Mouse (Mus musculus) left cerebral cortex, postnatal 14 days (tissue): Measurements from ENCODE around the gene Gpat2. TPM values are rescaled to one million over a fixed set of nuclear protein-coding genes. Genes with fewer than 3 reads are reported as not detected.
A peak's percentile ranks its signal among the peaks of the same experiment; 100 is the strongest.

Experiments
- DNase-seq, 2 experiments: peaks; one replicate each; pipeline ENCODE4 v3.0.0; 2021 to 2022; ENCODE audit warnings: low spot score in 2 of 2, mixed read lengths in 1 of 2
- intact Hi-C: fragments of 180-260 bp; cut with DNase I; formaldehyde crosslinking; loops from one replicate; pipeline ENCODE4 v1.15.1; 2025
- total RNA-seq, 2 experiments: library from RNA; stranded (reverse); gene quantifications; 2 replicates each; pipeline ENCODE4 v1.2.3; 2021

The Gpat2 gene
- total RNA-seq, 2 experiments from 2014 or later: 0.22 to 0.25 TPM

DNA sequence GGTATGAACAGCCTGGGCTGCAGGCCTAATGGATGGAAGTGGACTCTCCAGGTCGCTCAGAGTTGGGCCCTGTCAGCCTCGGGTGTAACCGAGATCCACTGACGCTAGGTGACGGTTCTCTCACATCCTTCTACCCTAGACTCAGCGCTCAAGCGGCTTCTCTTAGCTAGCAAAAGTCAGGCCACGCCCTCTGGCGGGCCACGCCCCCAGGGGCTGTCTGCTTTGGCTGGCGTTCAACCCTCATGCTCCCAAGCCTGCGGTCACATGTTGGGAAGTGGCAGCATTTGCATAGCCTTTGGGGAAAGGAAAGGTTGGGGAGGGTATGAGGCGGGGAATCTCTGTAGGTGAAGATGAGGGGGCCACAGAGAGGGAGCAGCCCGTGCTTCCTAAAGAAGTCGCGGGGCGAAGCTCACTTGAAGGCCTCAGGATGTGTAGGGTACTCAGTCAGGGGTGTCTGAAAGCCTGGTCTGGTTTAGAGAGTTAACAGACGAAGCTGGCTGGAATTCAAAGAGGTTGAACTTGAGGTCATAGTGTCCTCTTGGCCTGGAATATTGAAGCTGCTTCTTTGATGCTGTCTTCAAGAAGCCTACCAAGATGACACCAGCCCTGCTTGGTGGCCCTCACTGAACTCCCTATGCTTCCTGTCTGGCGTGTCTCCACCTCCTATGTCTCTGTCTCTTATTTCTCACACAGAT, 59.6 kb downstream of the Gpat2 start:
- DNase-seq: peak in 1 of 2 experiments; percentile 51
- intact Hi-C loops: no loop called here

Other genes with a start within 250 kb of the Gpat2 start
- under 1 TPM; 0.33 to 0.36 TPM for gene 1810024B03Rik, start 216.9 kb upstream of the Gpat2 start, total RNA-seq
- 10 to 100 TPM; 73.1 to 81.4 TPM for gene Snrnp200, start 216.8 kb upstream of the Gpat2 start, total RNA-seq
- 10 to 100 TPM; 74.7 to 75.6 TPM for gene Ciao1, start 177.4 kb upstream of the Gpat2 start, total RNA-seq
- 100 to 1,000 TPM in 1 of 2 experiments, 10 to 100 TPM in 1; 99.7 to 105 TPM for gene Tmem127, start 177.3 kb upstream of the Gpat2 start, total RNA-seq
- 100 to 1,000 TPM; 156 to 174 TPM for gene Stard7, start 155.0 kb upstream of the Gpat2 start, total RNA-seq
- 1 to 10 TPM; 2.8 to 4.1 TPM for gene Dusp2, start 89.0 kb upstream of the Gpat2 start, total RNA-seq
- not detected for gene Astl, start 86.6 kb upstream of the Gpat2 start, total RNA-seq
- under 1 TPM; 0.42 to 0.46 TPM for gene Adra2b, start 62.0 kb upstream of the Gpat2 start, total RNA-seq
- gene Fahd2a, start 19.4 kb downstream of the Gpat2 start, total RNA-seq: 10 to 100 TPM; 16.7 to 17.6 TPM
- 10 to 100 TPM; 81.4 to 96.2 TPM for gene Kcnip3, start 96.9 kb downstream of the Gpat2 start, total RNA-seq
- gene Prom2, start 116.3 kb downstream of the Gpat2 start, total RNA-seq: under 1 TPM; 0.08 to 0.18 TPM
- gene Zfp661, start 161.9 kb downstream of the Gpat2 start, total RNA-seq: 1 to 10 TPM; 7.4 to 7.7 TPM
- 100 to 1,000 TPM in 1 of 2 experiments, 10 to 100 TPM in 1; 84.7 to 103 TPM for gene Mrps5, start 162.0 kb downstream of the Gpat2 start, total RNA-seq
- 10 to 100 TPM; 21.4 to 46.7 TPM for gene Mal, start 231.5 kb downstream of the Gpat2 start, total RNA-seq